Mouse (Mus musculus): ENCODE results near the gene Arhgap45. TPM values are rescaled to one million over a fixed set of nuclear protein-coding genes. Genes with fewer than 3 reads are reported as not detected.
A peak's percentile ranks its signal among the peaks of the same experiment; 100 is the strongest.

Arhgap45 gene
- polyA plus RNA-seq, 1 experiment: 6.6 TPM

DNA sequence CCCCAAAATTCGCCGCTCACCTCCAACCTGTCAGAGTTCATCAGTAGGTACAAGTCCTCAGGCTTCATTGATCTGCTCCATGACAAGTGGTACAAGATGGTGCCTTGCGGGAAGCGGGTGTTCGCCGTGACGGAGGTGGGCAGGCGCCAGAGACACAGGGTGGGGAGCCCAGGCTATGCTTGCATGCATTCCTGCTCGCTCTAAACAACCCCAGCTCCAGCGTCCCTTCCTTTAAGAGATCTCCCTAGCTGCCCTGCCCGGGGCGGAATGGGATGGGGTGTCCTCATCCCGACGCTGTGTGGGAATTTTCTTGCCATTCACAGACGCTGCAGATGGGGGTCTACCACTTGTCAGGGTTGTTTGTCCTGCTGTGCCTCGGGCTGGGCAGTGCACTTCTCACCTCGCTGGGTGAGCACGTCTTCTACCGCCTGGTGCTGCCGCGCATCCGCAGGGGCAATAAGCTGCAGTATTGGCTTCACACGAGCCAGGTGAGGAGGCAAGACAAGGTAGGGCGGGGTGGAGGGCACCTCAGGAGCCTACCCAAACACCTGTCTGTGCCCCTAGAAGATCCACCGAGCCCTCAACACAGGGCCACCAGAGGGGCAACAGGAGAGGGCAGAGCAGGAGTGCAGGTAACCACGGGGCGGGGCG lies 40.3 kb upstream of the Arhgap45 start:
- Histone ChIP-seq H3K27ac (ENCODE audit: insufficient read depth, low read length) (no peak overlapping the region), H3K4me1 (ENCODE audit: control insufficient read depth, insufficient read depth, low read length) (no peaks in the 10 kb centered on the region), H3K4me3 (ENCODE audit: insufficient read depth, low read length) (no peak overlapping the region)
- no peak for TF ChIP-seq CTCF (IDR thresholded peaks at IDR 0.05; ENCODE audit: extremely low read depth, insufficient read depth, low read length)
- TF ChIP-seq POLR2A (IDR thresholded peaks at IDR 0.05; ENCODE audit: extremely low read depth, insufficient read depth, low read length): no peak

DNA sequence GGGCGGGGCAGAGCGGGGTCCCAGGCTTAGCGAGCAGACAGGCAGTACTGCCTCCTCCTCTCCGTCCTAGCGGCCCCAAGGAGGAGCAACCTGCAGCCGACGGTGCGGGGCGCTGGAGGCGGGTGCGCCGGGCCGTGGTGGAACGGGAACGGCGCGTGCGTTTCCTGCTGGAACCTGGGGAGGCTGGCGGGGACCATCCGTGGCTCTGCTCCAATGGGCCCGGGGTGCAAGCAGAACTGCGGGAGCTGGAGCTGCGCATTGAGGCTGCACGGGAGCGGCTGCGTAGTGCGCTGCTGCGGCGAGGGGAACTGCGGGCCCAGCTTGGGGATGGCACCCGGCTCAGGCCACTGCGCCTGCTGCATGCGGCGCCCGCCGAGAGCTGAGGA lies 39.7 kb upstream of the Arhgap45 start:
- H3K4me3 ChIP-seq (ENCODE audit: insufficient read depth, low read length): no peak overlapping the region

DNA sequence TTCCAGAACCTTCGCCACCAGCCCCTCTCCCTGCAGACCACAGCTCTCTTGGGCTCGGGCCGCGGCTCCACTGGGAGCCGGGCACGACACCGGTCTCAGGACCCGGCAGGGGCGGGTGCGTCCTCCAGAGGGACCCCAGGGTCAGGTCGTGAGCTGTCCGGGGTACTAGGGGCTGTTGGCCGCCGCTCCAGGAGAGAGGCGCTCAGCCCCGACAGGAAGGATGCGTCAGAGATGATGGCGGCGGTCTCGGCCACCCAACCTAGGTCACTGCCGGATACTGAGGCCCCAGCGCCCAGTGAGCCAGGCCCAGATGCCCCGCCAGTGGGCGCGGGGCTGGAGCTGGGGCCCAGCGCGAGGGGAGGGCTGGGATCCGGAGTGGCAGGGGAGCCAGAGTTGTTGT lies 39.1 kb upstream of the Arhgap45 start:
- Histone ChIP-seq H3K4me3 (ENCODE audit: insufficient read depth, low read length) (no peak overlapping the region), H3K27ac (ENCODE audit: insufficient read depth, low read length) (no peak overlapping the region), H3K4me1 (ENCODE audit: control insufficient read depth, insufficient read depth, low read length) (peaks cover under 1% of the 10 kb centered on the region; the same call in 1 of the 2 replicates)
- TF ChIP-seq CTCF (IDR thresholded peaks at IDR 0.05; ENCODE audit: extremely low read depth, insufficient read depth, low read length) (no peak), POLR2A (IDR thresholded peaks at IDR 0.05; ENCODE audit: extremely low read depth, insufficient read depth, low read length) (no peak)

More for the DNA sequence above, 39.7 kb upstream of the Arhgap45 start:
- no peak for TF ChIP-seq POLR2A (IDR thresholded peaks at IDR 0.05; ENCODE audit: extremely low read depth, insufficient read depth, low read length)
- no peak for TF ChIP-seq CTCF (IDR thresholded peaks at IDR 0.05; ENCODE audit: extremely low read depth, insufficient read depth, low read length)
- no peak overlapping the region for H3K27ac ChIP-seq (ENCODE audit: insufficient read depth, low read length)
- H3K4me1 ChIP-seq (ENCODE audit: control insufficient read depth, insufficient read depth, low read length): no peaks in the 10 kb centered on the region

DNA sequence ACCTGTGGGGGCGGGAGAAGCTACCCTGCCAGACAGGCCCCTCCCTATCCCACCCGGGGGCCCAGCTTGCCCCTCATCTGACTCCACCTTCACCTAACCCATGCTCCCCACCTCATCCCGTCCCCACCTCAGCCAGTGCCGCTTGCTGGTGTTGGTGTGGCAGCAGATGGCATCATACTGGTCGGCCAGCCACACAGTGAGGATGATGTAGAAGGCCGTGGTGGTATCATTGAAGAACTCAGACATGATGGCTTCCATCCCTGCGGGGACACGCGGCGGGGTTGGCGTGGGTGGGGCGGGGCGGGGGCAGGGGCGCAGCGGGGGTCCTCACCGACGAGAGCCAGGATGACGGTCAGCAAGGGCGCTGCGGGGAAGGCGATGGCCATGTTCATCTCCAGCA lies 38.4 kb upstream of the Arhgap45 start:
- Histone ChIP-seq H3K4me3 (ENCODE audit: insufficient read depth, low read length) (no peak overlapping the region), H3K27ac (ENCODE audit: insufficient read depth, low read length) (no peak overlapping the region), H3K4me1 (ENCODE audit: control insufficient read depth, insufficient read depth, low read length) (peaks cover 1% of the 10 kb centered on the region; the same call in 1 of the 2 replicates)
- TF ChIP-seq CTCF (IDR thresholded peaks at IDR 0.05; ENCODE audit: extremely low read depth, insufficient read depth, low read length) (no peak), POLR2A (IDR thresholded peaks at IDR 0.05; ENCODE audit: extremely low read depth, insufficient read depth, low read length) (no peak)

DNA sequence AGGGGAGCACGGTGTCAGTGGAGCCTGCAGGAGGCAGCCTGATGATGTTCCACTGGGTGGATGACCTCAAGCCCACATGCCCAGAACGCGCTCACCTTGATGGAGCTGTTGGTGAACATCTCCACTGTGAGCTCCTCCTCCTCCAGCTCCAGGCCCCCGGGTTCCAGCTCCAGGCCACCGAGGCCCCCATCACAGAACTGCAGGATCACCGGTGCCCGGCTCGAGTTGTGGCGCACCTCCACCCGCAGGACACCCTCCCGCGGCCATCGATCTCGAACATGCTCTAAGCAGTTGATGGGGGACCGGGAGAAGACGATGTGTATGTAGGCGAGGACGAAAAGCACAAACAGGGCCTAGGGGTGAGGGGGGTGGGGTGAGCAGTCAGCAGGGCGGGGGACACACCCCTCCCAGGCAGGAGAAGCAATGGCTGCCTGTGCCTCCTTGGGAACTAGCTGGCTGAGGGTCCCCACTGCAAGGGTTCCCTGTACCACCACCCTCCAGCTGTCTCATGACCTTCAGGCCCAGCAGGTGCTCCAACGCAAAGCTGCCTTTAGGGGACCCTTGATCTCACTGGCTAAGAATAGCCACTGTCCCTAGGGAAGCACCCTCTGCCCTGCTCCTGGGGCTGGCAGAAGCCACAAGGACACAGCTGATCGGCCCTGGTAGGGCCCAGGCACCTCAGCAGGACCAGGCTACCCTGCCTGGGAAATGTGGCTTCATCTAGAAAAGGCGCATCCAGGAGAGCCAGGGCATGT lies 36.9 kb upstream of the Arhgap45 start:
- Histone ChIP-seq H3K4me3 (ENCODE audit: insufficient read depth, low read length) (no peak overlapping the region), H3K27ac (ENCODE audit: insufficient read depth, low read length) (no peak overlapping the region), H3K4me1 (ENCODE audit: control insufficient read depth, insufficient read depth, low read length) (peaks cover 1% of the 10 kb centered on the region; the same call in 1 of the 2 replicates)
- no peak for TF ChIP-seq CTCF (IDR thresholded peaks at IDR 0.05; ENCODE audit: extremely low read depth, insufficient read depth, low read length)
- TF ChIP-seq POLR2A (IDR thresholded peaks at IDR 0.05; ENCODE audit: extremely low read depth, insufficient read depth, low read length): no peak

DNA sequence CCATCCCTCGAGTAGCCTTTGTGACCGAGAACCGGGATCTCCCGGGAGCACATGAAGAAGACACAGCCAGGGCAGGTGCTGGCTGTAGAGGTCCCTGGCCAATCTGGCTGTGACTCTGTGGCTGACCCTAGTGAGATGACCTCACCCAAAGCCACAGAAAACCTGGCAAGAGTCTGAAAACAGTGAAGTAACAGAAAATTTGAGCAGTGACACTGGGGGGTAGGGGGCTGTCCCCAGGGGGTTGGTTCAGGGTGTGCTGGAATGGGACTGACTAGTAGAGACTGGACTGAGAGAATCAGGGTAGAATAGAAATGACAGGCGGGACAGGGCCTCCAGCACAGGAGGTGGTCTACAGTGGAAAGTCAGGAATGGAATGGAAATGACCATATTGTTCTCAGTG lies 33.2 kb upstream of the Arhgap45 start:
- no peak overlapping the region for H3K27ac ChIP-seq (ENCODE audit: insufficient read depth, low read length)
- H3K4me1 ChIP-seq (ENCODE audit: control insufficient read depth, insufficient read depth, low read length): peaks cover 5% of the 10 kb centered on the region
- TF ChIP-seq POLR2A (IDR thresholded peaks at IDR 0.05; ENCODE audit: extremely low read depth, insufficient read depth, low read length) (no peak), CTCF (IDR thresholded peaks at IDR 0.05; ENCODE audit: extremely low read depth, insufficient read depth, low read length) (no peak)
- H3K4me3 ChIP-seq (ENCODE audit: insufficient read depth, low read length): peak overlapping the region; percentile 89

DNA sequence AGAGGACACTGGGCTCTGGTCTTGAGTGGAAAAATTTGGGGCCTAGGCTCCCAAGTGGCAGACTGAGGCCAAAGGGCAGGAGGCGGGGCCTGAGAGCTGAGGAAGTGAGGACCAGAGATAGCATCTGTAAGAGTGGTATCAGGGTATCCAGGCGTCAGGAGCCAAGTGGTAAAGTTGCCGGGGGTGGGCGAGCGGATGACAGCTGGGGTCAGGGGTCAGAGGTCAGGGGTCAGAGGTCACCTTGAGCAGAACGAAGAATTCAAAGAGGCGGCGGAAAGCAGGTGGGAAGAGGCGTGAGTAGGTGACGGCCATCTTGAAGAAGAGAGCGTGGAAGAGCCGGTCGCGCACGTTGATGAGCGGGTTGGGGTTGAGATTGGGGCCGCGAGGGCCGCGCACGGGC lies 32.8 kb upstream of the Arhgap45 start:
- peaks cover 5% of the 10 kb centered on the region for H3K4me1 ChIP-seq (ENCODE audit: control insufficient read depth, insufficient read depth, low read length)
- H3K4me3 ChIP-seq (ENCODE audit: insufficient read depth, low read length): peak overlapping the region; percentile 89
- TF ChIP-seq POLR2A (IDR thresholded peaks at IDR 0.05; ENCODE audit: extremely low read depth, insufficient read depth, low read length) (no peak), CTCF (IDR thresholded peaks at IDR 0.05; ENCODE audit: extremely low read depth, insufficient read depth, low read length) (no peak)
- no peak overlapping the region; the same call in 1 of the 2 replicates for H3K27ac ChIP-seq (ENCODE audit: insufficient read depth, low read length)

DNA sequence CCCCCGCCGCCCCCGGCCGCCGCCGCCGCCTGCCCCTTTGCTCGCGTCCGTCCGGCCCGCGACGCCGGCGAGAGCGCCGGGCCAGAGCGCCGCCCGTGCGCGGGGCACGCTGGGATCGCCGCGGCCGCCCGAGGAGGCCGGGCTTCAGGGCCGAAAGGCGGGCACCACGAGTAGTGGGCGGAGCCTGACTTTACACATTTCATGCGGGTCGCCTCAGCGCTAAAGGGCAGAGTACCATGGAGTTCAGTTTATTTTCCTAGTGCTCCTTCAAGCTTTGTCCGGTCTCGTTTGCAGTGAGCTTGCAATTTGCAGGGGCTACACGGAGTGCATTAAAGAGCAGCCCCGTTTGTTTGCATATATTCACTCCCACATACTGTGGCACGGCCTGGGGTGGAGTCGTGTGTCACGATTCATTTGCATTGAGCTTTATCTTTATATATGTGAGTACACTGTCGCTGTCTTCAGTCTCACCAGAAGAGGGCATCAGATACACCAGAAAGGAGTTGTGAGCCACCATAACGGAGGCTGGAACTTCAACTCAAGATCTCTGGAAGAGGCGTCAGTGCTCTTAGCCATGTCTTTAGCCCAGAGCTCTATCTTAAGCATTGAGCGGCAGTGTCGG lies 32.1 kb upstream of the Arhgap45 start, which contains the start of gene Tmem259:
Tmem259 (minus strand) TSS at position 136 of the 622 bp plus-strand sequence.
- peaks cover 5% of the 10 kb centered on the region for H3K4me1 ChIP-seq (ENCODE audit: control insufficient read depth, insufficient read depth, low read length)
- TF ChIP-seq CTCF (IDR thresholded peaks at IDR 0.05; ENCODE audit: extremely low read depth, insufficient read depth, low read length) (peak; percentile 59; the same call in 1 of the 2 replicates), POLR2A (IDR thresholded peaks at IDR 0.05; ENCODE audit: extremely low read depth, insufficient read depth, low read length) (peak; percentile 34; the same call in 1 of the 2 replicates)
- H3K27ac ChIP-seq (ENCODE audit: insufficient read depth, low read length): peak within 1 kb of the TSS; percentile 37
- H3K4me3 ChIP-seq (ENCODE audit: insufficient read depth, low read length): peak within 1 kb of the TSS; percentile 89

DNA sequence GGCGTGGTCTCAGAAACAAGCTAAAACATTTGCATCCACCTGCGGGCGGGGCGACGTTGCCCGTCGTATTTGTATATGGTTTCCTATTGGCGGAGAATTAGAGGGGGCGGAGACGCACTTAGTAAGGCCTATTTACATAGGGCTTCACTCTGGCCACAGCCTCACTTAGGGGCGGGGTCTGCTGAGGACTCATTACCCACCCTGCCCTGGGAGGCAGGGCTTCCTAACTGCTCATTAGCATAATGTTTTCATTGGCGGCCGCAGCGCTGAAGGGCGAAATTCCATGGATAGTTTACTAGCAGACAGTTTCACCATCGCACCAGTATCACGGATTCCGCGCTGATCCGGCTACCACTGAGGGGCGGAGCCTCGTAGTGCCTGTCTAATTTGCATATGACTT lies 31.6 kb upstream of the Arhgap45 start:
- TF ChIP-seq POLR2A (IDR thresholded peaks at IDR 0.05; ENCODE audit: extremely low read depth, insufficient read depth, low read length) (peak; percentile 52; the same call in 1 of the 2 replicates), CTCF (IDR thresholded peaks at IDR 0.05; ENCODE audit: extremely low read depth, insufficient read depth, low read length) (no peak)
- H3K4me3 ChIP-seq (ENCODE audit: insufficient read depth, low read length): peak overlapping the region; percentile 89
- H3K27ac ChIP-seq (ENCODE audit: insufficient read depth, low read length): peak overlapping the region; percentile 37
- peaks cover 5% of the 10 kb centered on the region for H3K4me1 ChIP-seq (ENCODE audit: control insufficient read depth, insufficient read depth, low read length)
